Mouse (Mus musculus): ENCODE results near the gene Trpv4. TPM values are rescaled to one million over a fixed set of nuclear protein-coding genes. Genes with fewer than 3 reads are reported as not detected.
A peak's percentile ranks its signal among the peaks of the same experiment; 100 is the strongest.

Trpv4 gene
- polyA plus RNA-seq, 1 experiment from 2014 or later, result 0.38 TPM

GRCm38 (mm10) chr5:114651002-114651401 lies 7.2 kb downstream of the Trpv4 start:
- ATAC-seq (no peak), DNase-seq (no peak)
- WGBS (ENCODE audit: insufficient replicate concordance), result 32% methylated on average over 14 of the region's 14 CpGs
- Histone ChIP-seq H3K4me3 (ENCODE audit: low read depth, low read length) (no peak overlapping the region), H3K27ac (ENCODE audit: low read depth) (no peak overlapping the region), H3K9me3 (ENCODE audit: low read length) (no peaks in the 10 kb centered on the region), H3K9ac (replicated peaks) (no peak overlapping the region), H3K4me1 (ENCODE audit: insufficient read depth) (peaks cover 10% of the 10 kb centered on the region), H3K4me2 (ENCODE audit: low read depth, low read length) (0 out of 2 replicates have a peak overlapping the region, but pooled peaks have one; percentile 6), H3K36me3 (replicated peaks; ENCODE audit: insufficient read depth, low read length) (no peaks in the 10 kb centered on the region), H3K27me3 (ENCODE audit: insufficient read depth, low read length) (no peaks in the 10 kb centered on the region)
- TF ChIP-seq CTCF (IDR thresholded peaks at IDR 0.05; ENCODE audit: low read depth) (no peak), EP300 (IDR thresholded peaks at IDR 0.05; ENCODE audit: low read depth) (no peak)

DNA sequence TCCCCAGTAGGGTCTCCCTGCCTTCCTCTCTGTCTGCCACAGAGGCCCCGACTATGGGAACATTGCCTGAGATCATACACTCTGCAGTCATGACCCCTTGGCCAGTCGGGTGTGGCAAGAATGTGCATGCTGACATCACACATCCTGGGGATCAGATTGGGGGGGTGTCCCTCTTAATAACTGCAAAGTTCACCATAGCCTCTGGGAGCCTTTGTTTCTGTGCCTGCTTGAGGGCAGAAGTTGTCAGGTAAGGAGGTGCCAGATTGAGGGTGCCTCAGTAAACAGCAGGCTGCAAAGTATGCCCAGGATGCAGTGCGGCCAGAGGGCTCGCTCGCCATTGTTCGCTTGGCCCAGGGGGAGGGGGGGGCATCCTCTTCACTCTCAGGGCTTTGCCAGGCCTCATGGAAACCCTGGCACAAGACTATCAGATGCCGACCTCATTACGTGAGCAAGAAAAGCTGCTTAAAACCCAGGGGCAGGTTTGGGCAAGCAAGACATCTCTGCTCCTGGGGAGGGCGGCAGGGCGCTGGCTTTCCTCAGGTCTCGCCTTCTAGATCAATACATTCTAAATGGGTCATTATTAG lies 9.4 kb downstream of the Trpv4 start:
- H3K9me3 ChIP-seq (ENCODE audit: low read length), result no peaks in the 10 kb centered on the region
- H3K4me1 ChIP-seq (ENCODE audit: insufficient read depth), result peaks cover 10% of the 10 kb centered on the region
- 78% methylated on average over 11 of the region's 11 CpGs for WGBS (ENCODE audit: insufficient replicate concordance)
- TF ChIP-seq EP300 (IDR thresholded peaks at IDR 0.05; ENCODE audit: low read depth) (no peak), CTCF (IDR thresholded peaks at IDR 0.05; ENCODE audit: low read depth) (no peak)
- ATAC-seq (no peak), DNase-seq (no peak)
- no peak overlapping the region for H3K4me2 ChIP-seq (ENCODE audit: low read depth, low read length)
- no peak overlapping the region for H3K27ac ChIP-seq (ENCODE audit: low read depth)
- H3K9ac ChIP-seq (replicated peaks), result no peak overlapping the region
- no peak overlapping the region for H3K4me3 ChIP-seq (ENCODE audit: low read depth, low read length)
- H3K36me3 ChIP-seq (replicated peaks; ENCODE audit: insufficient read depth, low read length), result no peaks in the 10 kb centered on the region
- no peaks in the 10 kb centered on the region for H3K27me3 ChIP-seq (ENCODE audit: insufficient read depth, low read length)

GRCm38 (mm10) chr5:114647211-114647974 lies 10.8 kb downstream of the Trpv4 start:
- Histone ChIP-seq H3K9me3 (ENCODE audit: low read length) (no peaks in the 10 kb centered on the region), H3K4me3 (ENCODE audit: low read depth, low read length) (peak overlapping the region; percentile 17), H3K36me3 (replicated peaks; ENCODE audit: insufficient read depth, low read length) (no peaks in the 10 kb centered on the region), H3K27me3 (ENCODE audit: insufficient read depth, low read length) (no peaks in the 10 kb centered on the region), H3K9ac (replicated peaks) (no peak overlapping the region; the same call in 1 of the 2 replicates), H3K27ac (ENCODE audit: low read depth) (no peak overlapping the region), H3K4me2 (ENCODE audit: low read depth, low read length) (peak overlapping the region; percentile 63), H3K4me1 (ENCODE audit: insufficient read depth) (peaks cover 10% of the 10 kb centered on the region)
- no peak for TF ChIP-seq CTCF (IDR thresholded peaks at IDR 0.05; ENCODE audit: low read depth)
- ATAC-seq (peak; percentile 71), DNase-seq (no peak)
- WGBS (ENCODE audit: insufficient replicate concordance), result 4% methylated on average over 27 of the region's 27 CpGs

DNA sequence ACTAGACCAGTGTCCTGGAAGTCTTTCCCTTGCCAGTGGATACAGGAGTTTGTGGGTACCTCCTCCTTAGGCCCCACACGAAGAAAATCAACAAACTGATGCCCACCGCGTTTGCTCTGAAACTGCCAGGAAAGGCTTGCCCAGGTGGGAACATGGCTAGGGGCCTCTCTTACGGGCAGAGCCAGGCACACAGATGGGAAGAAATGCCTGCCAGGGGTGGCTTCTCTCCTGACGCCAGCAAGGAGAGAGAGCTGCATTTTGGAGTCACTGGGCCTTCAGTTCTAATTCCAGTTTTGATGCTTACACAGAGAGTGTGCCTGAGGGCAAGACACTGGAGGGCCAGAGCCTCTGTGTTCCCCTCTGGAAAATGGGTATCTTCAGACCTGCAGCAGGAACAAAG lies 12.3 kb downstream of the Trpv4 start:
- Histone ChIP-seq H3K4me2 (ENCODE audit: low read depth, low read length) (no peak overlapping the region), H3K9ac (replicated peaks) (no peak overlapping the region), H3K27me3 (ENCODE audit: insufficient read depth, low read length) (no peaks in the 10 kb centered on the region), H3K4me1 (ENCODE audit: insufficient read depth) (peaks cover 10% of the 10 kb centered on the region), H3K27ac (ENCODE audit: low read depth) (no peak overlapping the region), H3K9me3 (ENCODE audit: low read length) (no peaks in the 10 kb centered on the region), H3K4me3 (ENCODE audit: low read depth, low read length) (no peak overlapping the region), H3K36me3 (replicated peaks; ENCODE audit: insufficient read depth, low read length) (no peaks in the 10 kb centered on the region)
- TF ChIP-seq CTCF (IDR thresholded peaks at IDR 0.05; ENCODE audit: low read depth) (no peak), EP300 (IDR thresholded peaks at IDR 0.05; ENCODE audit: low read depth) (no peak)
- DNase-seq (no peak), ATAC-seq (no peak)
- 82% methylated on average over 5 of the region's 5 CpGs for WGBS (ENCODE audit: insufficient replicate concordance)

DNA sequence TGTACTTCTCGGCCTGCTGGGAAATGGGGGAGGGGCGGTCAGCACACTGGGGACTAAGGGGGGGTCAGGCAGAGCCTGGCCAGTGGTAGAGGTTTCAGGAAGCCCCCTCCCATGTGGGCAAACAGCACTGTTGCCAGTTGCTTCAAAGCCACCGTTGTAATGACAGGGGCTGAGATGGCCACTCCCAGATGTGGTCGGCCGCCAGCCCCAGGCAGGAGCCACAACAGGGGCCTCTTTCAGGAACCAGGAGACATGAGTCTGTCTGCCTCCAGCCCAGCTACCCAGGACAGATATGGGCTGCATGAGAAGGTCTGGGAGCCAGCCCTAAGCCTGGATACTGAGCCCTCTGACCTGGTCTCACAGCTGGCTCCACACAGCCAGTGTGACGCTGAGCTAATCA lies 13.3 kb downstream of the Trpv4 start:
- no peak overlapping the region for H3K4me3 ChIP-seq (ENCODE audit: low read depth, low read length)
- no peaks in the 10 kb centered on the region for H3K36me3 ChIP-seq (replicated peaks; ENCODE audit: insufficient read depth, low read length)
- no peak for ATAC-seq
- no peak overlapping the region for H3K4me2 ChIP-seq (ENCODE audit: low read depth, low read length)
- TF ChIP-seq EP300 (IDR thresholded peaks at IDR 0.05; ENCODE audit: low read depth) (no peak), CTCF (IDR thresholded peaks at IDR 0.05; ENCODE audit: low read depth) (no peak)
- H3K9me3 ChIP-seq (ENCODE audit: low read length), result no peaks in the 10 kb centered on the region
- DNase-seq, result no peak
- peaks cover 10% of the 10 kb centered on the region for H3K4me1 ChIP-seq (ENCODE audit: insufficient read depth)
- 19% methylated on average over 6 of the region's 6 CpGs for WGBS (ENCODE audit: insufficient replicate concordance)
- no peak overlapping the region for H3K27ac ChIP-seq (ENCODE audit: low read depth)
- H3K27me3 ChIP-seq (ENCODE audit: insufficient read depth, low read length), result peaks cover 3% of the 10 kb centered on the region; the same call in 1 of the 2 replicates
- no peak overlapping the region for H3K9ac ChIP-seq (replicated peaks)

GRCm38 (mm10) chr5:114640809-114641208 lies 17.4 kb downstream of the Trpv4 start:
- H3K36me3 ChIP-seq (replicated peaks; ENCODE audit: insufficient read depth, low read length), result no peaks in the 10 kb centered on the region

More at GRCm38 (mm10) chr5:114640809-114641208, 17.4 kb downstream of the Trpv4 start:
- Histone ChIP-seq H3K4me2 (ENCODE audit: low read depth, low read length) (no peak overlapping the region), H3K9ac (replicated peaks) (no peak overlapping the region), H3K9me3 (ENCODE audit: low read length) (no peaks in the 10 kb centered on the region), H3K27me3 (ENCODE audit: insufficient read depth, low read length) (peaks cover 5% of the 10 kb centered on the region; the same call in 1 of the 2 replicates), H3K27ac (ENCODE audit: low read depth) (no peak overlapping the region), H3K4me1 (ENCODE audit: insufficient read depth) (peaks cover 8% of the 10 kb centered on the region; the same call in 1 of the 2 replicates), H3K4me3 (ENCODE audit: low read depth, low read length) (no peak overlapping the region)
- ATAC-seq, result no peak
- DNase-seq, result no peak
- 67% methylated on average over 10 of the region's 10 CpGs for WGBS (ENCODE audit: insufficient replicate concordance)
- TF ChIP-seq CTCF (IDR thresholded peaks at IDR 0.05; ENCODE audit: low read depth) (no peak), EP300 (IDR thresholded peaks at IDR 0.05; ENCODE audit: low read depth) (no peak)
